In the genomic region with DNA sequence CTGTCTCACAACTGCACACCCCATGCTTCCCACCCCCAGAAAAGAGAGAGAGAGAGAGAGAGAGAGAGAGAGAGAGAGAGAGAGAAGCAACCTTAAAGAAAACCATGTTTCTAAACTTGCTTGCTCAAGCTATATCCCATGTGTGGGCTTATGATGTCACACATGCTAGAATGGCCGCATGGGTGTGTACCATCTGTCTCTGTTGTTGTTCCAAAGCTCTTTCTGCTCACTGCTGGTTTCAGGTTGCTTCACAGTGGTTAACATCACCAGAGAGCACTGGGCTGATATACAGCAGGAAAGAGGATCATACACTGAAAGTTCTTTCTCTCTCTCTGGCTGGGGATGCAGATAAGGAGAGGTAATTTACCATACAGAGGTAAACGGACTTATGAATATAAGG, we compare ENCODE assay signal across 19 mouse cellular contexts. TPM values are rescaled to one million over a fixed set of nuclear protein-coding genes. Genes with fewer than 3 reads are reported as not detected.
DNase-seq lines count a peak whose midpoint lies in the region; ATAC-seq and TF ChIP-seq lines count a peak whose summit lies in the region.
"Had no signal": no experiment of that assay in that cellular context is flagged by ENCODE, and none has a peak within 500 bp of the region (broad histone marks: within the 10 kb centered on the region; RNA-seq: fewer than 3 reads in every experiment).

No protein-coding gene starts in this region.

- intact Hi-C loops in left cerebral cortex, postnatal 4 days (cut with DNase I) = no loop called here

- H3K9ac ChIP-seq in lung, postnatal 0 days (replicated peaks; ENCODE audit: low read depth) = no peak overlapping the region
- H3K9ac ChIP-seq: forebrain, embryonic 13.5 days; heart, embryonic 12.5 days; intestine, embryonic 15.5 days; liver, embryonic 12.5 days had no signal

- no peak overlapping the region for H3K27ac ChIP-seq in lung, postnatal 0 days (ENCODE audit: low read length)
- H3K27ac ChIP-seq: forebrain, embryonic 13.5 days; intestine, embryonic 15.5 days; liver, embryonic 12.5 days had no signal

- H3K36me3 ChIP-seq in lung, postnatal 0 days (ENCODE audit: insufficient read depth, low read length) = no peaks in the 10 kb centered on the region
- H3K36me3 ChIP-seq: heart, embryonic 12.5 days; intestine, embryonic 15.5 days; liver, embryonic 12.5 days had no signal

- no peaks in the 10 kb centered on the region for H3K27me3 ChIP-seq in lung, postnatal 0 days (replicated peaks; ENCODE audit: insufficient read depth, low read length)
- H3K27me3 ChIP-seq: forebrain, embryonic 13.5 days; heart, embryonic 12.5 days; intestine, embryonic 15.5 days; liver, embryonic 12.5 days had no signal

- TF ChIP-seq CTCF in lung, postnatal 0 days (IDR thresholded peaks at IDR 0.05) = no peak

- no peak overlapping the region for H3K4me2 ChIP-seq in lung, postnatal 0 days (replicated peaks; ENCODE audit: low read depth, low read length)
- H3K4me2 ChIP-seq: forebrain, embryonic 13.5 days; heart, embryonic 12.5 days; intestine, embryonic 15.5 days; liver, embryonic 12.5 days had no signal

- peak; percentile 84 for ATAC-seq in frontal cortex, adult (ENCODE audit: low TSS enrichment)
- no peak for ATAC-seq in lung, postnatal 0 days
- ATAC-seq: forebrain, embryonic 13.5 days; intestine, embryonic 15.5 days; liver, embryonic 12.5 days had no signal

- H3K4me1 ChIP-seq in lung, postnatal 0 days (ENCODE audit: insufficient read depth, low read depth, low read length) = no peaks in the 10 kb centered on the region
- H3K4me1 ChIP-seq: forebrain, embryonic 13.5 days; intestine, embryonic 15.5 days; liver, embryonic 12.5 days; megakaryocyte, embryonic 14.5 days had no signal

- peak; percentile 22 for DNase-seq in cerebellum, adult 11-12 months
- DNase-seq in cerebellum, adult 11 months = no peak
- no peak for DNase-seq in frontal cortex, postnatal 14 days (ENCODE audit: low spot score in 2 of 2)
- DNase-seq in left cerebral cortex, adult 18-20 months (ENCODE audit: low spot score in 2 of 2) = peak; percentile 27 to 36
- no peak for DNase-seq in left cerebral cortex, postnatal 4 days
- DNase-seq in cerebellum, postnatal 14 days = peak; percentile 28 to 33
- DNase-seq in lung, postnatal 0 days (ENCODE audit: low spot score) = no peak
- DNase-seq: adrenal gland, postnatal 14 days; gastrocnemius, postnatal 25 days; thymus, postnatal 36 days had no signal

- no peak overlapping the region for H3K4me3 ChIP-seq in lung, postnatal 0 days (ENCODE audit: low read depth, low read length)
- H3K4me3 ChIP-seq: forebrain, embryonic 13.5 days; heart, embryonic 12.5 days; intestine, embryonic 15.5 days; liver, embryonic 12.5 days; megakaryocyte, embryonic 14.5 days had no signal

- TF ChIP-seq EP300 in lung, postnatal 0 days (IDR thresholded peaks at IDR 0.05) = no peak

- no peaks in the 10 kb centered on the region for H3K9me3 ChIP-seq in lung, postnatal 0 days (ENCODE audit: low read length)
- H3K9me3 ChIP-seq: forebrain, embryonic 13.5 days; heart, embryonic 12.5 days; intestine, embryonic 15.5 days; liver, embryonic 12.5 days; megakaryocyte, embryonic 14.5 days had no signal

- 30% methylated on average over 2 of the region's 2 CpGs for WGBS in lung, postnatal 0 days

RNA-seq across cellular contexts. Expression of gene Stk33, which starts 28.7 kb away (rescaled TPM):
- 1 to 10 TPM in 1 of 2 experiments, under 1 TPM in 1; 0.75 to 1.7 TPM for total RNA-seq in left cerebral cortex, adult 18-20 months (2021)
- total RNA-seq in left cerebral cortex, postnatal 4 days (2021) = 1 to 10 TPM; 1.9 to 2.7 TPM
- polyA plus RNA-seq in lung, postnatal 0 days (2015; fragmentation: Nextera tagmentation; extraction: Ambion mirVana) = 5.4 and 6.5 TPM in 2 replicates
- total RNA-seq: gastrocnemius, postnatal 25 days; heart, postnatal 36 days; neutrophil, adult 5-6 weeks had no signal
- polyA plus RNA-seq: liver, embryonic 12.5 days had no signal

RNA-seq across cellular contexts. Expression of gene Trim66, which starts 40.3 kb away (rescaled TPM):
- total RNA-seq in left cerebral cortex, adult 18-20 months (2021) = 10 to 100 TPM; 21.5 TPM
- total RNA-seq in left cerebral cortex, postnatal 4 days (2021) = 1 to 10 TPM; 3.1 TPM
- polyA plus RNA-seq in lung, postnatal 0 days (2015; fragmentation: Nextera tagmentation; extraction: Ambion mirVana) = 0.04 TPM in 2 replicates
- polyA plus RNA-seq: heart, embryonic 12.5 days; kidney, embryonic 16.5 days had no signal

RNA-seq across cellular contexts. Expression of gene Rpl27a, which starts 51.4 kb away (rescaled TPM):
- 100 to 1,000 TPM; 147 to 150 TPM for total RNA-seq in left cerebral cortex, adult 18-20 months (2021)
- total RNA-seq in left cerebral cortex, postnatal 4 days (2021) = 100 to 1,000 TPM; 159 TPM
- polyA plus RNA-seq in lung, postnatal 0 days (2015; fragmentation: Nextera tagmentation; extraction: Ambion mirVana) = 108 and 110 TPM in 2 replicates

Comparison
In these comparisons a context has a peak if more than half of its experiments do, and no peak if none do; other contexts are left out.
1. DNase-seq: peak in cerebellum, adult 11-12 months (single experiment), left cerebral cortex, adult 18-20 months (2 of 2) and cerebellum, postnatal 14 days (2 of 2); none in cerebellum, adult 11 months (single experiment), frontal cortex, postnatal 14 days (0 of 2), left cerebral cortex, postnatal 4 days (single experiment) and lung, postnatal 0 days (single experiment).
2. RNA of gene Trim66, which starts 40.3 kb away (total RNA-seq): 21.5 TPM in left cerebral cortex, adult 18-20 months; 3.1 TPM in left cerebral cortex, postnatal 4 days; every median in the first group is over 4 times any median in the second.